In genomic region chr1:152917626-152918025, GRCm38 (mm10) we compare ENCODE assay signal across 22 mouse cellular contexts. TPM values are rescaled to one million over a fixed set of nuclear protein-coding genes. Genes with fewer than 3 reads are reported as not detected.
"Had no signal": no experiment of that assay in that cellular context is flagged by ENCODE, and none has a peak within 500 bp of the region (broad histone marks: within the 10 kb centered on the region; RNA-seq: fewer than 3 reads in every experiment).

No protein-coding gene starts in this region.

- H3K4me1 ChIP-seq: midbrain, embryonic 10.5 days; midbrain, embryonic 12.5 days; neural tube, embryonic 13.5 days; neural tube, embryonic 15.5 days had no signal

- H3K27ac ChIP-seq: midbrain, embryonic 10.5 days; midbrain, embryonic 12.5 days; neural tube, embryonic 13.5 days; neural tube, embryonic 15.5 days; stomach, embryonic 15.5 days; stomach, postnatal 0 days had no signal

- DNase-seq: lung, adult 18-20 months; lung, embryonic 14.5 days; lung, postnatal 14 days; lung, postnatal 36 days; midbrain, embryonic 14.5 days; retina, postnatal 1 day; right cerebral cortex, adult 18-20 months; right cerebral cortex, postnatal 25 days; right cerebral cortex, postnatal 4 days; spleen, adult 18-20 months; thymus, adult 2 months; thymus, postnatal 25 days; thymus, postnatal 4 days had no signal

- H3K9me3 ChIP-seq: midbrain, embryonic 10.5 days; midbrain, embryonic 12.5 days; neural tube, embryonic 13.5 days; neural tube, embryonic 15.5 days; stomach, embryonic 15.5 days had no signal

- H3K4me3 ChIP-seq: midbrain, embryonic 10.5 days; midbrain, embryonic 12.5 days; myocyte; neural tube, embryonic 13.5 days; neural tube, embryonic 15.5 days; stomach, embryonic 15.5 days had no signal

- H3K9ac ChIP-seq: lung, embryonic 14.5 days; midbrain, embryonic 12.5 days; neural tube, embryonic 13.5 days; neural tube, embryonic 15.5 days; stomach, embryonic 15.5 days had no signal

- H3K36me3 ChIP-seq: midbrain, embryonic 10.5 days; midbrain, embryonic 12.5 days; neural tube, embryonic 13.5 days; neural tube, embryonic 15.5 days; stomach, embryonic 15.5 days had no signal

- ATAC-seq: midbrain, embryonic 16.5 days had no signal

- H3K27me3 ChIP-seq: midbrain, embryonic 12.5 days; neural tube, embryonic 13.5 days; neural tube, embryonic 15.5 days; stomach, embryonic 15.5 days had no signal

RNA-seq across cellular contexts. Expression of gene Nmnat2, which starts 37.2 kb away (rescaled TPM):
- total RNA-seq: megakaryocyte, adult 5-6 weeks had no signal
